Mouse (Mus musculus): ENCODE data around the gene Camk1g.

DNA sequence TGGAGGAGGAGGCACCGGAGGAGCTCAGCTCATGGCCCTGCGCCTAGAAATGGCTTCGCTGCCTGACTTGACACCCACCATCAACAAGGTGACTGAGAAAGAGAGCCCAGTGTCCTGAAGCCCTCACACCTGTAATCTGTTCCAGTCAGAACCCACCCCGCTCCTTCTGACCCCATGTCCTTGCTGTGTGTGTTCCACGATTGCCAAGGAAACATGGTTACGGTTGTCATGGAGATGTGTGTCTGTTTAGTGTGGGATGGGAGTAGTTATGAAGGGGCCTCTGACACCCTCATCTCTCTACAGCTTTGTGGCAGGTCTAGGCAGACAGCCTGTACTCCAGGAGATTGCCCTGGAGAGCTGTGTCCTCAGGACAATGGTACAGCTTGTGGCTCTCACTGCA lies 35.6 kb downstream of the Camk1g start:
- no peak for TF ChIP-seq CTCF (IDR thresholded peaks at IDR 0.05; ENCODE audit: borderline replicate concordance, extremely low read depth, insufficient read depth, insufficient read length)
- TF ChIP-seq POLR2A (IDR thresholded peaks at IDR 0.05; ENCODE audit: borderline replicate concordance, extremely low read depth, insufficient read depth, insufficient read length, poor library complexity, severe bottlenecking): no peak
